Comparison of ENCODE assay signal across 8 mouse cellular contexts in genomic region chr3:31094531-31095178, GRCm38 (mm10). TPM values are rescaled to one million over a fixed set of nuclear protein-coding genes. Genes with fewer than 3 reads are reported as not detected.
A peak's percentile ranks its signal among the peaks of the same experiment; 100 is the strongest.
DNase-seq lines count a peak whose midpoint lies in the region; ATAC-seq lines count a peak whose summit lies in the region.

TSS of gene Skil (plus strand) at chr3:31095058.

- H3K36me3 ChIP-seq in hindbrain, embryonic 11.5 days (ENCODE audit: control insufficient read depth, insufficient read depth, low read length) = no peaks in the 10 kb centered on the region

- peak within 1 kb of the TSS; percentile 88 for H3K4me3 ChIP-seq in hindbrain, embryonic 11.5 days (ENCODE audit: low read depth, low read length)

- peak within 1 kb of the TSS; percentile 99 for H3K27ac ChIP-seq in hindbrain, embryonic 11.5 days (ENCODE audit: low read depth, low read length)

- H3K9me3 ChIP-seq in hindbrain, embryonic 11.5 days (ENCODE audit: control insufficient read depth, low read length) = no peaks in the 10 kb centered on the region

- H3K4me2 ChIP-seq in hindbrain, embryonic 11.5 days (replicated peaks; ENCODE audit: low read depth, low read length) = peak within 1 kb of the TSS; percentile 76

- H3K9ac ChIP-seq in hindbrain, embryonic 11.5 days (ENCODE audit: low read depth, low read length) = peak within 1 kb of the TSS; percentile 88

- WGBS in hindbrain, embryonic 11.5 days = 0% methylated on average over 41 of the region's 109 CpGs

- no peaks in the 10 kb centered on the region for H3K27me3 ChIP-seq in hindbrain, embryonic 11.5 days (ENCODE audit: control insufficient read depth, insufficient read depth, low read length)

- ATAC-seq in hindbrain, embryonic 11.5 days (ENCODE audit: low FRiP score) = peak; percentile 94

- peaks cover 9% of the 10 kb centered on the region for H3K4me1 ChIP-seq in hindbrain, embryonic 11.5 days (replicated peaks; ENCODE audit: control insufficient read depth, insufficient read depth, low read length)

- DNase-seq in MN1 (ENCODE audit: low spot score) = peak; percentile 97
- DNase-seq in cerebellum, adult 9-10 months = peak; percentile 93
- DNase-seq in frontal cortex, adult 2 months (ENCODE audit: extremely low spot score in 1 of 2, low spot score in 1 of 2) = peak; percentile 80 to 92
- DNase-seq in hindbrain, embryonic 11.5 days (ENCODE audit: low spot score) = peak; percentile 98
- DNase-seq in layer of hippocampus, postnatal 14 days (ENCODE audit: low spot score in 2 of 2) = peak; percentile 92 to 94
- DNase-seq in lung, postnatal 14 days = peak; percentile 97
- DNase-seq in retina, adult 2 months (ENCODE audit: low read depth, low spot score) = peak; percentile 81
- peak; percentile 92 to 95 for DNase-seq in thymus, postnatal 36 days

RNA-seq across cellular contexts. Expression of gene Skil, which starts in this region (rescaled TPM):
- polyA plus RNA-seq in frontal cortex, adult 2 months (2012; rRNA removed) = 19.8 and 20.0 TPM in 2 replicates
- polyA plus RNA-seq in hindbrain, embryonic 11.5 days (2014; fragmentation: Nextera tagmentation; extraction: Ambion mirVana) = 57.9 and 71.1 TPM in 2 replicates
- total RNA-seq in layer of hippocampus, postnatal 14 days (2021) = 10 to 100 TPM; 62.7 to 63.9 TPM

Comparison
In these comparisons a context has a peak if more than half of its experiments do, and no peak if none do; other contexts are left out.
1. Peak in every context shown above with its lines: DNase-seq, ATAC-seq, H3K4me3 ChIP-seq and H3K27ac ChIP-seq.